Mouse (Mus musculus): Measurements from ENCODE around the gene Kcnj14. TPM values are rescaled to one million over a fixed set of nuclear protein-coding genes. Genes with fewer than 3 reads are reported as not detected.

The Kcnj14 gene
- polyA plus RNA-seq, 1 experiment from 2014 or later = 1.2 TPM

- Histone ChIP-seq H3K36me3 (ENCODE audit: control insufficient read depth, insufficient read depth, low read length) (peaks cover 72% of the 10 kb centered on the region), H3K27ac (ENCODE audit: low read depth, low read length) (no peak overlapping the region), H3K4me3 (ENCODE audit: low read length) (no peak overlapping the region), H3K9me3 (ENCODE audit: control insufficient read depth, low read length) (no peaks in the 10 kb centered on the region), H3K9ac (ENCODE audit: low read depth, low read length) (no peak overlapping the region), H3K4me1 (ENCODE audit: control insufficient read depth, insufficient read depth, low read depth, low read length) (peaks cover 14% of the 10 kb centered on the region), H3K27me3 (replicated peaks; ENCODE audit: control insufficient read depth, insufficient read depth, low read length) (no peaks in the 10 kb centered on the region), H3K4me2 (ENCODE audit: low read length) (no peak overlapping the region)
- WGBS = 84% methylated on average over 24 of the region's 24 CpGs
- no peak for ATAC-seq
Observed at GRCm38 (mm10) chr7:45793240-45793639, 31.3 kb downstream of the Kcnj14 start.

DNA sequence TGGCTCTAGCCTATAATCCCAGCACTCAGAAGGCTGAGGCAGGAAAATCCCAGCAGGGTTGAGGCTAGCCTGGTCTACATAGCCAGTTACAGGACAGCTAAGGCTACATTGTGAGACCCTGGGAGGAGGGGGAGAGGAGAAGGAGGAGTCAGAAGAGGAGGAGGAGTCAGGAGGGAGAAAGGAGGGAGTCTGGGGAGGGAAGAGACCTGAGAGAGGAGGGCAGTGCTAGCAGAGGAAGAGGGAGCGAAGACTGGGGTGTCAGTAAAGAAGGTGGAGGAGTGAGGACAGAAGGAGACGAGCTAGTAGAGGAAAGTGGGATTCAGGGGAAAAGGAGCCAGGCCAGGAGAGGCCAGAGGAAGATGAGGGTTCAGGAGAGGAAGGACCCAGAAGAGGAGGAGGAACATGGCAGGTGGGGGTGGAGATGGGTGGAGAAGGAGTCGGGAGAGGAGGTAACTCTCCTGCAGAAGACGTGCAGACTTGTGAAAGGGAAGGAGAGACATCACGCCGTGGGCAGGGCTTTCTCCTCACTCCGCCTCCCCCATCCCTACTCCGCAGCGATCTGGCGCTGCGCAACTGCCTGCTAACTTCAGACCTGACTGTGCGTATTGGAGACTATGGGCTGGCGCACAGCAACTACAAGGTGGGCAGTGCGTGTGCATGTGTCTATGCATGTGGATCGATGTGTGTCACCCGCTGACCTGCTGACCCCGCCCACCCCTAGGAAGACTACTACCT lies 32.7 kb downstream of the Kcnj14 start:
- Histone ChIP-seq H3K4me3 (ENCODE audit: low read length) (no peak overlapping the region), H3K4me2 (ENCODE audit: low read length) (no peak overlapping the region), H3K4me1 (ENCODE audit: control insufficient read depth, insufficient read depth, low read depth, low read length) (peaks cover 8% of the 10 kb centered on the region), H3K27ac (ENCODE audit: low read depth, low read length) (no peak overlapping the region), H3K27me3 (replicated peaks; ENCODE audit: control insufficient read depth, insufficient read depth, low read length) (no peaks in the 10 kb centered on the region), H3K36me3 (ENCODE audit: control insufficient read depth, insufficient read depth, low read length) (peaks cover 78% of the 10 kb centered on the region), H3K9me3 (ENCODE audit: control insufficient read depth, low read length) (no peaks in the 10 kb centered on the region), H3K9ac (ENCODE audit: low read depth, low read length) (no peak overlapping the region)
- WGBS = 77% methylated on average over 16 of the region's 17 CpGs
- no peak for ATAC-seq

- WGBS = 81% methylated on average over 6 of the region's 6 CpGs
Observed at GRCm38 (mm10) chr7:45790721-45791120, 33.9 kb downstream of the Kcnj14 start.

GRCm38 (mm10) chr7:45787642-45788041 lies 36.9 kb downstream of the Kcnj14 start:
- Histone ChIP-seq H3K4me3 (ENCODE audit: low read length) (no peak overlapping the region), H3K27ac (ENCODE audit: low read depth, low read length) (no peak overlapping the region), H3K4me1 (ENCODE audit: control insufficient read depth, insufficient read depth, low read depth, low read length) (peaks cover 14% of the 10 kb centered on the region)

More at GRCm38 (mm10) chr7:45790721-45791120, 33.9 kb downstream of the Kcnj14 start:
- ATAC-seq = no peak
- no peaks in the 10 kb centered on the region for H3K9me3 ChIP-seq (ENCODE audit: control insufficient read depth, low read length)
- no peak overlapping the region; the same call in 1 of the 2 replicates for H3K9ac ChIP-seq (ENCODE audit: low read depth, low read length)
- peaks cover 14% of the 10 kb centered on the region for H3K4me1 ChIP-seq (ENCODE audit: control insufficient read depth, insufficient read depth, low read depth, low read length)
- no peak overlapping the region for H3K4me3 ChIP-seq (ENCODE audit: low read length)
- H3K36me3 ChIP-seq (ENCODE audit: control insufficient read depth, insufficient read depth, low read length) = peaks cover 72% of the 10 kb centered on the region
- H3K4me2 ChIP-seq (ENCODE audit: low read length) = no peak overlapping the region
- no peak overlapping the region for H3K27ac ChIP-seq (ENCODE audit: low read depth, low read length)
- H3K27me3 ChIP-seq (replicated peaks; ENCODE audit: control insufficient read depth, insufficient read depth, low read length) = no peaks in the 10 kb centered on the region

DNA sequence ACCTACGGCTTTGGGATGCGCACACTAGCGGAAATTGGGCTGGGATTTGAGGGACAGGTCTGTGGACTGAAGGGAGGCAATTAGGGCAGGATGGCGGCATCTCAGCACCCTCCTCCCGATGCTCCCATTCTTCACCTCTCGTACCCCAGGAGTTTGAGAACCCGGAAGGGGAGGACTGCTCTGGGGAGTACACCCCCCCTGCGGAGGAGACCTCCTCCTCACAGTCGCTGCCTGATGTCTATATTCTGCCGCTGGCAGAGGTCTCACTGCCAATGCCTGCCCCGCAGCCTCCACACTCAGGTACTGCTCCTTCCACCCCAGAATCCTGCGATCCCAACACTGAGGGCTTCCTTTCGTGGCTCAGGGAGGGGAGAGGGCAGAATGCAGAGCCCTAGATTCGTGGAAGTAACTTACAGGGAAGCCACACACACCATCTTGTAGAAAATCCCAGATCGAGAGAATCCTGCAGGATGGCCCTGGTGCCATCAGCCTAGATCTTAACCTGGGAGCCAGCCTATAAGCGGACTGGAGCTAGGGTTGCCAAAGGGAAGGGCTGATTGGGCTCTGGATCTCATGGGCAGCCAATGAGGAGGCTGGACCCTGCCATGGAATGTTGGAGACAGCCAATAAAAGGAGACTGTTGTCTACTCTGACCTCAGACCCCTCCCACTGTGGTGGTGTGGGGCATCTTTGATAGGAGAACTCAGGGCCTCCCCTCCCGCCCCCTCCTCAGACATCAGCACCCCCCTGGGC lies 37.7 kb downstream of the Kcnj14 start:
- Histone ChIP-seq H3K9me3 (ENCODE audit: control insufficient read depth, low read length) (no peaks in the 10 kb centered on the region), H3K4me2 (ENCODE audit: low read length) (peak overlapping the region; percentile 87), H3K27me3 (replicated peaks; ENCODE audit: control insufficient read depth, insufficient read depth, low read length) (no peaks in the 10 kb centered on the region), H3K27ac (ENCODE audit: low read depth, low read length) (peak overlapping the region; percentile 93), H3K36me3 (ENCODE audit: control insufficient read depth, insufficient read depth, low read length) (peaks cover 39% of the 10 kb centered on the region), H3K4me1 (ENCODE audit: control insufficient read depth, insufficient read depth, low read depth, low read length) (peaks cover 14% of the 10 kb centered on the region), H3K9ac (ENCODE audit: low read depth, low read length) (peak overlapping the region; percentile 94), H3K4me3 (ENCODE audit: low read length) (peak overlapping the region; percentile 91)
- ATAC-seq = peak; percentile 37
- 10% methylated on average over 17 of the region's 17 CpGs for WGBS

More at GRCm38 (mm10) chr7:45787642-45788041, 36.9 kb downstream of the Kcnj14 start:
- H3K27me3 ChIP-seq (replicated peaks; ENCODE audit: control insufficient read depth, insufficient read depth, low read length) = no peaks in the 10 kb centered on the region
- no peak overlapping the region for H3K9ac ChIP-seq (ENCODE audit: low read depth, low read length)
- H3K36me3 ChIP-seq (ENCODE audit: control insufficient read depth, insufficient read depth, low read length) = peaks cover 46% of the 10 kb centered on the region
- H3K9me3 ChIP-seq (ENCODE audit: control insufficient read depth, low read length) = no peaks in the 10 kb centered on the region
- WGBS = 90% methylated on average over 22 of the region's 22 CpGs
- no peak for ATAC-seq
- H3K4me2 ChIP-seq (ENCODE audit: low read length) = peak overlapping the region; percentile 87

- peak overlapping the region; percentile 91 for H3K4me3 ChIP-seq (ENCODE audit: low read length)
- H3K4me2 ChIP-seq (ENCODE audit: low read length) = peak overlapping the region; percentile 87
- no peaks in the 10 kb centered on the region for H3K27me3 ChIP-seq (replicated peaks; ENCODE audit: control insufficient read depth, insufficient read depth, low read length)
- peaks cover 34% of the 10 kb centered on the region for H3K36me3 ChIP-seq (ENCODE audit: control insufficient read depth, insufficient read depth, low read length)
- ATAC-seq = peak; percentile 40
- H3K4me1 ChIP-seq (ENCODE audit: control insufficient read depth, insufficient read depth, low read depth, low read length) = peaks cover 14% of the 10 kb centered on the region
- H3K9me3 ChIP-seq (ENCODE audit: control insufficient read depth, low read length) = no peaks in the 10 kb centered on the region
- peak overlapping the region; percentile 93 for H3K27ac ChIP-seq (ENCODE audit: low read depth, low read length)
- peak overlapping the region; percentile 94 for H3K9ac ChIP-seq (ENCODE audit: low read depth, low read length)
- WGBS = under 1% methylated on average over 14 of the region's 14 CpGs
Observed at GRCm38 (mm10) chr7:45786136-45786578, 38.4 kb downstream of the Kcnj14 start.

DNA sequence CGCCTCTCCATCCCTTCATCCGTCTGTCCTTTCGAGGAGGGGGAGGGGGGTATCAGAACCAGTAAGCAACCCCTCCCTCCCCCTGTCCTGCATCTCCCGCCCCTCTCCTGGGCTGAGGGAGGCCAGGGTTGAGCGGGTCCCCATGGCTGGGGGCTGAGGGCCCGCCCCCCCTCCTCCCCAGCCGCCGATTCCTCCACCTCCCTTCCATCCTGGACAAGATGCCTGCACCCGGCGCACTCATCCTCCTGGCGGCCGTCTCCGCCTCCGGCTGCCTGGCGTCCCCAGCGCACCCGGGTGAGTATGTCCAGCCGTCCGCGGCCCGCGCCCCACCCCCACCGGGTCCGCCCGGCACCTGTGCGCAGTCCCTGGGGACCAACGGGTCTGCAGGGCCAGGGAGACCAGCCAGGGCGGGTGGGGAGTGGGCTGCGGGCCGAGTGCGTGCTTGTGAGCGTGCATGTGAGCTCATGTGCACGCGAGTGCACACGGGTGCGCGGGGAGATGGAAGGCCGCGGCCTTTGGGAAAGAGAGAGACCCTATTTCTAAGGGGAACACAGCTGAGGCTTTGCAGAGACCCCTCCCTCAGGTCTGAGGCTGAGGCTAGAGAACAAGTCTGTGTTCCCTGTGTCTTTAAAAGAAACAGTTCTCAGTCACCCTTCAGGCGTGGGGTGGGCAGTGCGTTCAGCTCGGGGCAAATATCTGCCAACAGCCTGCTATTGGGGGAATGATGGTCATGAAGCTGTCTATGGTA lies 39.0 kb downstream of the Kcnj14 start:
- Histone ChIP-seq H3K4me1 (ENCODE audit: control insufficient read depth, insufficient read depth, low read depth, low read length) (peaks cover 14% of the 10 kb centered on the region), H3K27me3 (replicated peaks; ENCODE audit: control insufficient read depth, insufficient read depth, low read length) (no peaks in the 10 kb centered on the region), H3K9ac (ENCODE audit: low read depth, low read length) (peak overlapping the region; percentile 94), H3K36me3 (ENCODE audit: control insufficient read depth, insufficient read depth, low read length) (peaks cover 29% of the 10 kb centered on the region), H3K9me3 (ENCODE audit: control insufficient read depth, low read length) (no peaks in the 10 kb centered on the region), H3K4me2 (ENCODE audit: low read length) (peak overlapping the region; percentile 87), H3K4me3 (ENCODE audit: low read length) (peak overlapping the region; percentile 91), H3K27ac (ENCODE audit: low read depth, low read length) (peak overlapping the region; percentile 93)
- 0% methylated on average over 38 of the region's 42 CpGs for WGBS
- ATAC-seq = peak; percentile 48

GRCm38 (mm10) chr7:45784524-45785372 lies 39.8 kb downstream of the Kcnj14 start, which contains the start of gene Sult2b1:
Gene Sult2b1, minus strand, starts transcription at chr7:45784669.
- Histone ChIP-seq H3K4me2 (ENCODE audit: low read length) (peak within 1 kb of the TSS; percentile 87), H3K9me3 (ENCODE audit: control insufficient read depth, low read length) (no peaks in the 10 kb centered on the region), H3K9ac (ENCODE audit: low read depth, low read length) (peak within 1 kb of the TSS; percentile 94), H3K4me1 (ENCODE audit: control insufficient read depth, insufficient read depth, low read depth, low read length) (peaks cover 14% of the 10 kb centered on the region), H3K27ac (ENCODE audit: low read depth, low read length) (peak within 1 kb of the TSS; percentile 93), H3K36me3 (ENCODE audit: control insufficient read depth, insufficient read depth, low read length) (peaks cover 21% of the 10 kb centered on the region), H3K27me3 (replicated peaks; ENCODE audit: control insufficient read depth, insufficient read depth, low read length) (no peaks in the 10 kb centered on the region), H3K4me3 (ENCODE audit: low read length) (peak within 1 kb of the TSS; percentile 91)
- WGBS = 12% methylated on average over 20 of the region's 20 CpGs
- ATAC-seq = peak; percentile 74

Measured in hindbrain, embryonic 16.5 days (tissue).